Mouse (Mus musculus): ENCODE results near the gene C8a.

Gene C8a

DNA sequence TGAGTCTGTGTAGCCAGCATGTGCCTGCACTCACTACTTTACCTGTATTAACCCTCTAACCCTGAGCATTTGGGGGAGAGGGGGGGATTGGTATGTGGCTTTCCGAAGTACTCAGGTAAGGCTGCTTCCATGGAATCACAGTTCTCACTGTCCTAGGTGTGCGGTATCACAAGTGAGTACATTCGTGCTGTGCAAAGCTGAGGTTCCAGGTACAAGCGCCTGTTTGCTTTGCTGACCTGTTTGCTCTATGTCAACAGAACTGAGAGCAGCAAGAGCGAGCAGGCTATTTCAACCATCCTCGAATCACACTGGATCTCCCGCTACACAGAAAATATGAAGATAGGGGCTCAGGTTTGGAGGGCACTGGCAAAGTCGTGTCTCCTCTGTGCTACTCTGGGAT, 110.1 kb downstream of the C8a start, which contains the start of gene C8b:
TSS of gene C8b (plus strand) at position 253 of the 400 bp plus-strand sequence.
- DNase-seq = no peak

Measured in lung, postnatal 14 days (tissue).